In genomic region chr13:63294359-63295193, GRCm38 (mm10) we compare ENCODE assay signal across 8 mouse cellular contexts.
A peak's percentile ranks its signal among the peaks of the same experiment; 100 is the strongest.
DNase-seq lines count a peak whose midpoint lies in the region; ATAC-seq lines count a peak whose summit lies in the region.

No protein-coding gene starts in this region.

- H3K4me3 ChIP-seq in limb, embryonic 10.5 days, result no peak overlapping the region
- no peak overlapping the region for H3K4me3 ChIP-seq in midbrain, embryonic 14.5 days (replicated peaks; ENCODE audit: low read depth, low read length)

- H3K4me1 ChIP-seq in limb, embryonic 10.5 days, result peaks cover 40% of the 10 kb centered on the region
- peaks cover 13% of the 10 kb centered on the region; the same call in 1 of the 2 replicates for H3K4me1 ChIP-seq in midbrain, embryonic 14.5 days (ENCODE audit: control insufficient read depth, insufficient read depth, low read length)

- no peak overlapping the region for H3K4me2 ChIP-seq in midbrain, embryonic 14.5 days (ENCODE audit: low read length)

- peaks cover 81% of the 10 kb centered on the region for H3K36me3 ChIP-seq in limb, embryonic 10.5 days
- H3K36me3 ChIP-seq in midbrain, embryonic 14.5 days (ENCODE audit: control insufficient read depth, insufficient read depth, low read length), result peaks cover 20% of the 10 kb centered on the region; the same call in 1 of the 2 replicates

- H3K27me3 ChIP-seq in limb, embryonic 10.5 days (ENCODE audit: low read depth, poor library complexity, severe bottlenecking), result no peaks in the 10 kb centered on the region
- H3K27me3 ChIP-seq in midbrain, embryonic 14.5 days (ENCODE audit: control insufficient read depth, insufficient read depth, low read length), result 0 out of 2 replicates have a peak, but pooled peaks cover 2% of the 10 kb centered on the region

- no peaks in the 10 kb centered on the region for H3K9me3 ChIP-seq in limb, embryonic 10.5 days (replicated peaks)
- H3K9me3 ChIP-seq in midbrain, embryonic 14.5 days (ENCODE audit: control insufficient read depth, low read length), result no peaks in the 10 kb centered on the region

- peak; percentile 83 for DNase-seq in adrenal gland, adult 2 months
- DNase-seq in adrenal gland, postnatal 4 days (ENCODE audit: low spot score in 2 of 2), result no peak
- peak; percentile 81 for DNase-seq in cerebellum, adult 9-11 months
- DNase-seq in heart, postnatal 14 days, result peak; percentile 40 to 60
- no peak for DNase-seq in limb, embryonic 10.5 days (ENCODE audit: low spot score)
- peak; percentile 47 for DNase-seq in midbrain, embryonic 14.5 days
- DNase-seq in spleen, adult 18-20 months, result no peak
- no peak for DNase-seq in frontal cortex, postnatal 36 days (ENCODE audit: low spot score in 2 of 2)

- intact Hi-C loops in heart, postnatal 14 days (cut with DNase I), result loop anchor here (5.0 kb wide), 1 partner anchor 52 kb away; no protein-coding TSS in a partner anchor

- H3K9ac ChIP-seq in midbrain, embryonic 14.5 days (replicated peaks; ENCODE audit: low read length), result no peak overlapping the region

- ATAC-seq in midbrain, embryonic 14.5 days (ENCODE audit: low FRiP score, low TSS enrichment), result no peak

- WGBS in limb, embryonic 10.5 days, result 45% methylated on average over 15 of the region's 15 CpGs
- 21% methylated on average over 15 of the region's 15 CpGs for WGBS in midbrain, embryonic 14.5 days

- peak overlapping the region; percentile 67 for H3K27ac ChIP-seq in limb, embryonic 10.5 days
- H3K27ac ChIP-seq in midbrain, embryonic 14.5 days (replicated peaks; ENCODE audit: low read depth, low read length), result peak overlapping the region; percentile 5; the same call in 1 of the 2 replicates

Comparison
In these comparisons a context has a peak if more than half of its experiments do, and no peak if none do; other contexts are left out.
1. DNase-seq: peak in adrenal gland, adult 2 months (single experiment), cerebellum, adult 9-11 months (single experiment), heart, postnatal 14 days (2 of 2) and midbrain, embryonic 14.5 days (single experiment); none in adrenal gland, postnatal 4 days (0 of 2), limb, embryonic 10.5 days (single experiment), spleen, adult 18-20 months (0 of 2) and frontal cortex, postnatal 36 days (0 of 2).